Mouse (Mus musculus) limb, embryonic 14.5 days (tissue): ENCODE measurements around the gene Cxadr. TPM values are rescaled to one million over a fixed set of nuclear protein-coding genes. Genes with fewer than 3 reads are reported as not detected.

Experiments
- ATAC-seq: fragments of 200-750 bp; cut with Nextera tagmentation; 2 replicates; pipeline ENCODE4 v1.8.0; 2017; ENCODE audit warnings: low read depth, moderate number of reproducible peaks, moderate TSS enrichment; ENCODE audit not compliant: low FRiP score
- DNase-seq: peaks from one replicate; pipeline ENCODE4 v3.0.0-alpha.2; 2015; ENCODE audit warnings: low spot score
- H3K27ac ChIP-seq: fragments of 300-500 bp; sonication (generic); replicated peaks from 2 replicates; pipeline ENCODE4 v1.5.1; 2014; ENCODE audit warnings: low read depth, mild to moderate bottlenecking, low read length, moderate library complexity, mixed read lengths
- H3K27me3 ChIP-seq: fragments of 300-500 bp; sonication (generic); 2 replicates; pipeline ENCODE4 v1.6.1; 2014; ENCODE audit warnings: low read length, mixed read lengths; ENCODE audit not compliant: control insufficient read depth, insufficient read depth
- H3K36me3 ChIP-seq: fragments of 300-500 bp; sonication (generic); 2 replicates; pipeline ENCODE4 v1.6.1; 2014; ENCODE audit warnings: mild to moderate bottlenecking, low read length, moderate library complexity, mixed read lengths; ENCODE audit not compliant: control insufficient read depth, insufficient read depth
- H3K4me1 ChIP-seq: fragments of 300-500 bp; sonication (generic); 2 replicates; pipeline ENCODE4 v1.6.1; 2014; ENCODE audit warnings: antibody characterized with exemption, low read length, mixed read lengths; ENCODE audit not compliant: control insufficient read depth, insufficient read depth
- H3K4me2 ChIP-seq: fragments of 300-500 bp; sonication (generic); replicated peaks from 2 replicates; pipeline ENCODE4 v1.6.1; 2014; ENCODE audit warnings: low read depth, mild to moderate bottlenecking, low read length, moderate library complexity; ENCODE audit not compliant: severe bottlenecking
- H3K4me3 ChIP-seq: fragments of 300-500 bp; sonication (generic); replicated peaks from 2 replicates; pipeline ENCODE4 v1.5.1; 2014; ENCODE audit warnings: low read length
- H3K9ac ChIP-seq: fragments of 300-500 bp; sonication (generic); 2 replicates; pipeline ENCODE4 v1.6.1; 2014; ENCODE audit warnings: mild to moderate bottlenecking, low read depth, low read length, moderate library complexity; ENCODE audit not compliant: severe bottlenecking
- H3K9me3 ChIP-seq: fragments of 300-500 bp; sonication (generic); 2 replicates; pipeline ENCODE4 v1.6.1; 2016; ENCODE audit warnings: low read length; ENCODE audit not compliant: control insufficient read depth
- POLR2A ChIP-seq: fragments of 200-500 bp; IDR thresholded peaks from 2 replicates; pipeline ENCODE4 v1.8.0; 2012; ENCODE audit warnings: inconsistent platforms, mild to moderate bottlenecking, moderate library complexity, borderline replicate concordance; ENCODE audit not compliant: insufficient read depth, insufficient read length; ENCODE audit errors: extremely low read depth
- WGBS: fragments of 180-500 bp; shearing (Covaris S2); extraction: QIAGEN DNeasy Blood & Tissue Kit; methylation state at CpG from one replicate; pipeline ENCODE4 v1.1.7; 2014; 5-methylcytosine and 5-hydroxymethylcytosine counted together
- polyA plus RNA-seq, 2 experiments: library from polyadenylated mRNA; depleted of rRNA in 1 of 2; stranded (reverse) in 1 of 2; unstranded in 1 of 2; fragments of >200 nt; fragmentation: Nextera tagmentation in 1 of 2; extraction: Ambion mirVana in 1 of 2; gene quantifications; 2 replicates each; pipeline versions ENCODE4 v1.2.1 to v1.2.3; 2012 to 2014

Cxadr gene
- polyA plus RNA-seq, 2 experiments, result 11.5 to 11.6 TPM

GRCm38 (mm10) chr16:78277567-78277966, 23.7 kb upstream of the Cxadr start:
- H3K4me2 ChIP-seq, result no peak overlapping the region
- no peak for TF ChIP-seq POLR2A
- 50% methylated on average over 4 of the region's 4 CpGs for WGBS
- H3K9ac ChIP-seq, result no peak overlapping the region
- no peak overlapping the region for H3K27ac ChIP-seq
- ATAC-seq, result no peak
- DNase-seq, result no peak
- no peaks in the 10 kb centered on the region for H3K4me1 ChIP-seq
- no peaks in the 10 kb centered on the region for H3K36me3 ChIP-seq
- no peak overlapping the region for H3K4me3 ChIP-seq
- H3K9me3 ChIP-seq, result no peaks in the 10 kb centered on the region
- H3K27me3 ChIP-seq, result no peaks in the 10 kb centered on the region

GRCm38 (mm10) chr16:78280093-78280881, 21.0 kb upstream of the Cxadr start:
- WGBS, result 72% methylated on average over 5 of the region's 5 CpGs
- no peak for TF ChIP-seq POLR2A
- H3K4me1 ChIP-seq, result no peaks in the 10 kb centered on the region
- no peaks in the 10 kb centered on the region for H3K27me3 ChIP-seq
- no peak overlapping the region for H3K27ac ChIP-seq
- ATAC-seq (no peak), DNase-seq (no peak)
- no peaks in the 10 kb centered on the region for H3K9me3 ChIP-seq
- no peak overlapping the region for H3K4me3 ChIP-seq
- no peak overlapping the region for H3K4me2 ChIP-seq
- no peaks in the 10 kb centered on the region for H3K36me3 ChIP-seq
- H3K9ac ChIP-seq, result no peak overlapping the region

- no peaks in the 10 kb centered on the region for H3K27me3 ChIP-seq
- H3K36me3 ChIP-seq, result no peaks in the 10 kb centered on the region
- H3K4me1 ChIP-seq, result no peaks in the 10 kb centered on the region
- no peak overlapping the region for H3K4me2 ChIP-seq
- 75% methylated on average over 5 of the region's 5 CpGs for WGBS
- no peak overlapping the region for H3K4me3 ChIP-seq
- no peak for DNase-seq
- TF ChIP-seq POLR2A, result no peak
- H3K9me3 ChIP-seq, result no peaks in the 10 kb centered on the region
- ATAC-seq, result no peak
- H3K9ac ChIP-seq, result no peak overlapping the region
- no peak overlapping the region for H3K27ac ChIP-seq
Observed at GRCm38 (mm10) chr16:78283231-78283630, 18.1 kb upstream of the Cxadr start.

GRCm38 (mm10) chr16:78294051-78294450, 7.2 kb upstream of the Cxadr start:
- no peak overlapping the region for H3K4me2 ChIP-seq
- 63% methylated on average over 1 of the region's 1 CpGs for WGBS
- no peak overlapping the region for H3K27ac ChIP-seq
- no peaks in the 10 kb centered on the region for H3K4me1 ChIP-seq
- ATAC-seq (no peak), DNase-seq (no peak)
- H3K4me3 ChIP-seq, result no peak overlapping the region
- TF ChIP-seq POLR2A, result no peak
- no peaks in the 10 kb centered on the region for H3K27me3 ChIP-seq
- no peaks in the 10 kb centered on the region for H3K9me3 ChIP-seq
- no peaks in the 10 kb centered on the region for H3K36me3 ChIP-seq
- H3K9ac ChIP-seq, result no peak overlapping the region

GRCm38 (mm10) chr16:78294606-78295275, 6.5 kb upstream of the Cxadr start:
- ATAC-seq (no peak), DNase-seq (no peak)
- 31% methylated on average over 5 of the region's 5 CpGs for WGBS
- Histone ChIP-seq H3K9ac (no peak overlapping the region), H3K27ac (no peak overlapping the region), H3K27me3 (no peaks in the 10 kb centered on the region), H3K4me2 (no peak overlapping the region), H3K36me3 (no peaks in the 10 kb centered on the region), H3K9me3 (no peaks in the 10 kb centered on the region), H3K4me3 (no peak overlapping the region), H3K4me1 (no peaks in the 10 kb centered on the region)
- no peak for TF ChIP-seq POLR2A
